Mouse (Mus musculus): ENCODE measurements around the gene Siah1a. TPM values are rescaled to one million over a fixed set of nuclear protein-coding genes. Genes with fewer than 3 reads are reported as not detected.

Gene Siah1a
- polyA plus RNA-seq, 1 experiment from 2014 or later, result 36.1 TPM

DNA sequence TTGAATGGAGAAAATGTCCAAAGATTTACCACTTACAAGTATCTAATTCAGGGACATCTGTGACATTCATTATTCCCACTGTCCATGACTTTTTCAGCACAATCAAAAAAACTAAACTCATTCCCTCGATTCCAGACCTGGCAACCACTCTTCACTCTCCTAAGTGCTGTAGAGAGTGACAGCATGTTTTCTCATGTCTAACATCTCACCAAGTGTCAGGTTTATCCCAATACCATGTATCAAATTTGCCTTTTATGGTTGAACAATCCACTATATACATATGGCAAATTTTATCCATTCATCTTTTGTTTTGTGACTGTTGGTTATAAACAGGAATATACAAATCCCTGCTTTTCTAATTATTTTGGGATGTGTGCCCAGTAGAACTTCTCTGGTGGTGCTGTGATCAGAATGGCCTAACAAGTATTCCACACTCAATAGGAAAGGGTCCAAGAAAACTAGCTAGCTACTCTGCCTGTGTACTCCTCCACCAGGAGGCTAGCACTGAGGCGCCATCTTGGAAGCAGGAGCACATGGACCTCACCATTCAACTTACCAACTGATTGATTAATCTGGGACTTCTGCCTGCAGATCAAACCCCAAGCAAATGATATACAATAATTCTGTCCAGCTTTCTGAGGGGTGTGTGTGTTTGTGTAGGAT is 27.3 kb downstream of the Siah1a start:
- H3K4me3 ChIP-seq (replicated peaks), result no peak overlapping the region
- no peaks in the 10 kb centered on the region for H3K36me3 ChIP-seq
- WGBS, result 84% methylated on average over 2 of the region's 2 CpGs
- no peak for ATAC-seq
- no peaks in the 10 kb centered on the region for H3K27me3 ChIP-seq (replicated peaks)
- H3K9me3 ChIP-seq, result no peaks in the 10 kb centered on the region
- no peak overlapping the region for H3K27ac ChIP-seq
- no peak overlapping the region for H3K9ac ChIP-seq
- H3K4me2 ChIP-seq (replicated peaks), result no peak overlapping the region
- H3K4me1 ChIP-seq (replicated peaks), result no peaks in the 10 kb centered on the region

DNA sequence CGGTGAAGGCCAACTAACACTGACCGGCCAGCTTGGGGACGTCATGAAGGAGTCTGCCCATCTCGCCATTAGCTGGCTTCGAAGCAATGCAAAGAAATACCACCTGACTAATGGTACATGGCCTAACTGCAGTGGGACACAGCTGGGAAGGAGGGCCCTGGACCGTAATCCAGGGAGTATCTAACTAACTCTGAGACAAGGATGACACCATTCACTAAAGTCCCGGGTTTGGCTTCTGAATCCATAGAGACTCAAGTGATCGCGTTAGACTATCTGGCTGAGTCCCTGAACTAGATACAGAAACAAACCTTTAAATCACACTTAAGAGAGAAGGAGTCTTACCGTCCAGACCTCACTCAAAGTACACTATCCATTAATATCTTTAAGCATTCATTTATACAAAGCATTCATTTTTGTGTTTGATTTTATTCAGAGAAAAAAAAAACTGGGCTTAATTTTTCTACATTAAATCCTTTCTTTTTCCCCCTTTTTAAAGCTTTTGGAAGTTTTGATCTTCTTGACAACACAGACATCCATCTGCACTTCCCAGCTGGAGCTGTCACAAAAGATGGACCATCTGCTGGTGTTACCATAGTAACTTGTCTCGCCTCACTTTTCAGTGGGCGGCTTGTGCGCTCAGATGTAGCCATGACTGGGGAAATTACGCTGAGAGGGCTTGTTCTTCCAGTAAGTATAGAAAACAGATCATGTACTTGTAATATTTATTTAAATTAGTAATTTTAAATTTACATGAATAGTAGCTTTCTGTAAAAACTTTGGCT is 32.1 kb downstream of the Siah1a start:
- H3K36me3 ChIP-seq, result 0 out of 2 replicates have a peak, but pooled peaks cover 2% of the 10 kb centered on the region
- H3K9me3 ChIP-seq, result no peaks in the 10 kb centered on the region
- 72% methylated on average over 14 of the region's 14 CpGs for WGBS
- no peak for ATAC-seq
- H3K4me3 ChIP-seq (replicated peaks), result no peak overlapping the region
- no peaks in the 10 kb centered on the region for H3K27me3 ChIP-seq (replicated peaks)
- no peak overlapping the region for H3K27ac ChIP-seq
- no peak overlapping the region for H3K4me2 ChIP-seq (replicated peaks)
- H3K4me1 ChIP-seq (replicated peaks), result no peaks in the 10 kb centered on the region
- no peak overlapping the region for H3K9ac ChIP-seq

- Histone ChIP-seq H3K9ac (no peak overlapping the region), H3K27ac (no peak overlapping the region), H3K27me3 (replicated peaks) (no peaks in the 10 kb centered on the region), H3K9me3 (no peaks in the 10 kb centered on the region), H3K36me3 (0 out of 2 replicates have a peak, but pooled peaks cover 2% of the 10 kb centered on the region), H3K4me1 (replicated peaks) (no peaks in the 10 kb centered on the region), H3K4me2 (replicated peaks) (no peak overlapping the region), H3K4me3 (replicated peaks) (no peak overlapping the region)
- 93% methylated on average over 3 of the region's 3 CpGs for WGBS
- ATAC-seq, result no peak
Observed at GRCm38 (mm10) chr8:86712594-86712993, 33.1 kb downstream of the Siah1a start.

GRCm38 (mm10) chr8:86707873-86708272 is 37.9 kb downstream of the Siah1a start:
- no peaks in the 10 kb centered on the region for H3K4me1 ChIP-seq (replicated peaks)
- no peak overlapping the region for H3K4me3 ChIP-seq (replicated peaks)
- H3K27ac ChIP-seq, result no peak overlapping the region
- no peaks in the 10 kb centered on the region for H3K27me3 ChIP-seq (replicated peaks)
- no peak overlapping the region for H3K9ac ChIP-seq
- no peak for ATAC-seq
- H3K36me3 ChIP-seq, result 0 out of 2 replicates have a peak, but pooled peaks cover 2% of the 10 kb centered on the region
- no peaks in the 10 kb centered on the region for H3K9me3 ChIP-seq
- no peak overlapping the region for H3K4me2 ChIP-seq (replicated peaks)
- WGBS, result 75% methylated on average over 4 of the region's 4 CpGs

DNA sequence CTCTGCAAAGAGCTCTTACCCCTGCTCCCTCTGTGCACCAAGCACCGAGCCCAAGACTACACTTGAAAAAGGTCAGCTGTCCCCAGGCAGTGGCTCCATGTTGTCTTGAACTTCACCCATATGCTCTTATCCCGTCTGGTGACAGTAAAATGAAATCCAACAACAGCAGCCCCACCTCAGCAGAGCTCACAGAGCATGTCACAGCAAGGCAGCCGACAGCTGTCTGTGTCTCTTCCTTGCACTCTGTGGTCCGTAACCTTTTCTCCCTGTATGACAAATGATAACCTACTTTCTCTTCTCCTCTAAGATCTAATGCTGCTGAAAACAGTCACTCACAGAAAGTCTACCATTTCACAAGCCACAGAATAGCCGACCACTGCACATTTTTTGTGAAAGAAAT is 39.0 kb downstream of the Siah1a start:
- Histone ChIP-seq H3K9me3 (no peaks in the 10 kb centered on the region), H3K4me1 (replicated peaks) (no peaks in the 10 kb centered on the region), H3K4me3 (replicated peaks) (no peak overlapping the region), H3K9ac (no peak overlapping the region), H3K4me2 (replicated peaks) (no peak overlapping the region), H3K36me3 (0 out of 2 replicates have a peak, but pooled peaks cover 2% of the 10 kb centered on the region), H3K27ac (no peak overlapping the region), H3K27me3 (replicated peaks) (no peaks in the 10 kb centered on the region)
- no peak for ATAC-seq
- WGBS, result 81% methylated on average over 5 of the region's 5 CpGs

GRCm38 (mm10) chr8:86705317-86705716 is 40.4 kb downstream of the Siah1a start:
- no peaks in the 10 kb centered on the region for H3K4me1 ChIP-seq (replicated peaks)
- no peak overlapping the region for H3K4me3 ChIP-seq (replicated peaks)
- no peaks in the 10 kb centered on the region for H3K27me3 ChIP-seq (replicated peaks)
- H3K36me3 ChIP-seq, result 0 out of 2 replicates have a peak, but pooled peaks cover 2% of the 10 kb centered on the region
- no peak overlapping the region for H3K4me2 ChIP-seq (replicated peaks)
- 86% methylated on average over 3 of the region's 3 CpGs for WGBS
- no peak overlapping the region for H3K9ac ChIP-seq
- no peak for ATAC-seq
- H3K9me3 ChIP-seq, result no peaks in the 10 kb centered on the region
- no peak overlapping the region for H3K27ac ChIP-seq

- Histone ChIP-seq H3K27me3 (replicated peaks) (no peaks in the 10 kb centered on the region), H3K36me3 (no peaks in the 10 kb centered on the region), H3K9me3 (no peaks in the 10 kb centered on the region), H3K27ac (no peak overlapping the region), H3K9ac (no peak overlapping the region), H3K4me2 (replicated peaks) (no peak overlapping the region), H3K4me3 (replicated peaks) (no peak overlapping the region), H3K4me1 (replicated peaks) (no peaks in the 10 kb centered on the region)
- WGBS, result 85% methylated on average over 3 of the region's 3 CpGs
- ATAC-seq, result no peak
Observed at GRCm38 (mm10) chr8:86702453-86702852, 43.3 kb downstream of the Siah1a start.

- no peak for ATAC-seq
- 85% methylated on average over 12 of the region's 12 CpGs for WGBS
Observed at GRCm38 (mm10) chr8:86699471-86699870, 46.3 kb downstream of the Siah1a start.

GRCm38 (mm10) chr8:86698811-86699421 is 46.8 kb downstream of the Siah1a start:
- H3K9ac ChIP-seq, result no peak overlapping the region
- WGBS, result 66% methylated on average over 1 of the region's 1 CpGs
- no peak for ATAC-seq
- H3K4me2 ChIP-seq (replicated peaks), result no peak overlapping the region
- H3K27me3 ChIP-seq (replicated peaks), result no peaks in the 10 kb centered on the region
- no peak overlapping the region for H3K4me3 ChIP-seq (replicated peaks)
- H3K9me3 ChIP-seq, result no peaks in the 10 kb centered on the region
- no peak overlapping the region for H3K27ac ChIP-seq
- H3K4me1 ChIP-seq (replicated peaks), result no peaks in the 10 kb centered on the region
- H3K36me3 ChIP-seq, result no peaks in the 10 kb centered on the region

More at GRCm38 (mm10) chr8:86699471-86699870, 46.3 kb downstream of the Siah1a start:
- H3K9me3 ChIP-seq, result no peaks in the 10 kb centered on the region
- H3K4me1 ChIP-seq (replicated peaks), result no peaks in the 10 kb centered on the region
- H3K9ac ChIP-seq, result no peak overlapping the region
- no peaks in the 10 kb centered on the region for H3K36me3 ChIP-seq
- no peak overlapping the region for H3K27ac ChIP-seq
- no peak overlapping the region for H3K4me2 ChIP-seq (replicated peaks)
- no peaks in the 10 kb centered on the region for H3K27me3 ChIP-seq (replicated peaks)
- H3K4me3 ChIP-seq (replicated peaks), result no peak overlapping the region

DNA sequence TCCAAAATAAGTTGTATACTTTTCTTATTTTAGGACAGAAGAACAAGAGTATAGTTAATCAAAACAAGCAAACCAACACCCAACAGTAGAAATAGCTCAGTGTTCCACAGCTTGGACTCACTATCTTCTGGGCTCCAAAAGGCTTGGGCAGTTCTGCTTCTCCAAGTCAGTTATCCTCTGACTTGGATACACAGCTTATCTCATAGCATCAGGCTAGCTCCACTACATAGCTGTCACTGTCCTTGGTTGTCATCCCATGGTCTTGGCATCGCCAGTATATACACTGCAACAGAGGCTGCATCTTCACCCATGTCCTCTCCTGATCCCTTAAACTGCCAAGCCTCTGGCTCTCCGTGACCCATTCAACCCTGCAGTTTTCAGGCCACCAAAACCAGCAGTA is 50.0 kb downstream of the Siah1a start:
- 92% methylated on average over 2 of the region's 2 CpGs for WGBS
- Histone ChIP-seq H3K27ac (no peak overlapping the region), H3K9ac (no peak overlapping the region), H3K4me2 (replicated peaks) (no peak overlapping the region), H3K4me1 (replicated peaks) (no peaks in the 10 kb centered on the region), H3K27me3 (replicated peaks) (no peaks in the 10 kb centered on the region), H3K9me3 (no peaks in the 10 kb centered on the region), H3K36me3 (no peaks in the 10 kb centered on the region), H3K4me3 (replicated peaks) (no peak overlapping the region)
- no peak for ATAC-seq

GRCm38 (mm10) chr8:86694011-86694410 is 51.7 kb downstream of the Siah1a start:
- H3K4me3 ChIP-seq (replicated peaks), result no peak overlapping the region
- WGBS, result 65% methylated on average over 1 of the region's 1 CpGs
- no peaks in the 10 kb centered on the region for H3K9me3 ChIP-seq
- ATAC-seq, result no peak
- H3K4me2 ChIP-seq (replicated peaks), result no peak overlapping the region
- H3K4me1 ChIP-seq (replicated peaks), result no peaks in the 10 kb centered on the region
- no peaks in the 10 kb centered on the region for H3K36me3 ChIP-seq
- H3K27ac ChIP-seq, result no peak overlapping the region
- no peaks in the 10 kb centered on the region for H3K27me3 ChIP-seq (replicated peaks)
- no peak overlapping the region for H3K9ac ChIP-seq

DNA sequence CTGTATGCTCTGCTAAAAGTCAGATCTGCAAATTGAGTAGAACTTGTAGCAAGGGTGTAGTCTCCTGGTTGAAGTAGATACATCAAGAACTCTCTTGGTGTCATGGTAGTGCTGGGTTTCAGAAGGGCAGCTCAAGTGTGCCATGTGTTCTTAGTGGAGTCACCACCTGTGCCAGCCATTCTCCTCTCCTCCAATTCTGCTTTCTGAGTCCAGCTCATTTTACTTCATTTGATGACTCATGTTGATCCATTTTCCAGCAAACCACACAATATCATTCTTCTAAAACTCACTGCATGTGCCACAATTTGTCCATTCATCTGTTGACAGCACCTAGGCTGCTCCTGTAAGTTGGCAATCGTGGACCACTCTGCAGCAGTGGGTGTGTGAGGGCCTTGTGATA is 53.6 kb downstream of the Siah1a start:
- ATAC-seq, result no peak
- H3K9me3 ChIP-seq, result no peaks in the 10 kb centered on the region
- H3K4me3 ChIP-seq (replicated peaks), result no peak overlapping the region
- no peaks in the 10 kb centered on the region for H3K4me1 ChIP-seq (replicated peaks)
- H3K9ac ChIP-seq, result no peak overlapping the region
- H3K36me3 ChIP-seq, result no peaks in the 10 kb centered on the region
- H3K27ac ChIP-seq, result no peak overlapping the region
- H3K27me3 ChIP-seq (replicated peaks), result no peaks in the 10 kb centered on the region
- 79% methylated on average over 1 of the region's 1 CpGs for WGBS
- no peak overlapping the region for H3K4me2 ChIP-seq (replicated peaks)

Measured in intestine, embryonic 15.5 days (tissue).